Mouse (Mus musculus) lung, adult 10 weeks (tissue): ENCODE data around the gene Apbb1ip. TPM values are rescaled to one million over a fixed set of nuclear protein-coding genes. Genes with fewer than 3 reads are reported as not detected.

Experiments used
- polyA plus RNA-seq: library from polyadenylated mRNA; stranded (reverse); fragments of 350-450 nt; fragmentation: Illumina TruSeq; extraction: RNeasy Lipid Tissue Mini Kit (QIAGEN cat#74804); gene quantifications from one replicate; pipeline ENCODE4 v1.2.3, GENCODE M21; 2014; ENCODE audit warnings: low read depth, low replicate concordance; ENCODE audit not compliant: insufficient read depth

Gene Apbb1ip
- polyA plus RNA-seq, result 9.7 TPM

GRCm38 (mm10) chr2:22773549-22774180 lies at the start of gene Apbb1ip:
Apbb1ip (plus strand) TSS chr2:22774094.

DNA sequence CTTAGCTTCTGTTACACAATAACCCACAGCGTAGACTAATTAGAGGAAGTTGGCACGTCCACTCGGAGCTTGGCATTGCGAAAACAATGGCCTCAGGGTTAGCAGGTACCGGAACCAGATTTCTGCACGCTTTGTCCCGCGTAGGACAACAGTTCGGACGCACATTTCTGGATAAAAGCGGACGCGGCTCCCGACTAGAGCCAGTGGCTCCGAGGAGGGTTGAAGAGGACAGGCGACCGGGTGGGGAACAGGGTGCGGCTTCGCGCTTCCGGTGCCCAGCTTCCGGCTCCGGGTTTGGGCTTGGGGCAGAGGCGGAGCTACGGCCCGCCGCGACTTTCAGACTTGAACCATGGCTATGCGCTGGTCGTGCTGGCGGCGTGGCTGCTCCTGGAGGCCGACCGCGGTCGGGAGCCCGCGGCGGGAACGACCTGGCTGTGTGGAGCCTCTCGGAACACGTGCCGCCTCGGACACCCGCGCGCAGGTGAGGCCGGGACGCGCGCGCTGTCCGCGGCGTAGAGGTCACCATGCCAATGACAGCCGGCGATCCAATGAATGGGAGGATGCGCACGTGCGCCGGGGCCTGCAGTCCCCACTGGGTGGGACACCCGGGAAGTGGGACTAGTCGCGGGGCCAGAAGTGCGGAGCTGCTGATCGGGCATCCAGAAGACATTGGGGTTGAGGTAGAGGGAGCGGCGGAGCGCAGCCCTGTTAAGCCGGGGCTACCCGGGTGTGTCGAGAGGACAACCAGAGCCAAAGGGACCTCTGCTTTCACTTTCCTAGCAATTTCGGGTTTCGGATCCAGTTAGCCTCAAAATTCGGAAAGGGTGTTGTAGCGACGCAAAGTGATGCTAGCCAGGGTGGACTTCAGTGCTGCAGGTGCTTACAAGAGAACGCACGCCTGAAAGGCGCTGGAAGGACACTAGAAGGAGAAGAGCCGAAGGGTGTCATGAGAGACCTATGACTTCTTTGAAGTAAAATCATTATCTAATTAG lies 121.7 kb downstream of the Apbb1ip start, which contains the start of gene Pdss1:
Gene Pdss1, plus strand, starts transcription at position 241 of the 992 bp plus-strand sequence.

Other genes starting within 250 kb of the Apbb1ip start
- not detected for gene Gad2, start 151.9 kb upstream of the Apbb1ip start, polyA plus RNA-seq
- gene Pdss1, start 121.4 kb downstream of the Apbb1ip start, polyA plus RNA-seq, result 2.8 TPM